Mouse (Mus musculus) left cerebral cortex, postnatal 36 days (tissue): ENCODE results near the gene Pip4k2a. TPM values are rescaled to one million over a fixed set of nuclear protein-coding genes. Genes with fewer than 3 reads are reported as not detected.

ENCODE experiments used
- DNase-seq, 2 experiments: peaks; one replicate each; pipeline ENCODE4 v3.0.0; 2021 to 2022; ENCODE audit warnings: low spot score in 2 of 2, mixed read lengths in 1 of 2
- intact Hi-C: fragments of 180-260 bp; cut with DNase I; formaldehyde crosslinking; loops from one replicate; pipeline ENCODE4 v1.15.1; 2025
- total RNA-seq, 2 experiments: library from RNA; stranded (reverse); gene quantifications; 2 replicates each; pipeline ENCODE4 v1.2.3; 2021

The Pip4k2a gene
- total RNA-seq, 2 experiments from 2014 or later = 50.8 to 56.2 TPM

GRCm38 (mm10) chr2:18816036-18816435 lies 181.9 kb downstream of the Pip4k2a start:
- DNase-seq = no peak
- intact Hi-C loops = no loop called here

- DNase-seq = no peak
- intact Hi-C loops = no loop called here
These were observed 182.5 kb downstream of the Pip4k2a start for GRCm38 (mm10) chr2:18815336-18815965.

- intact Hi-C loops = no loop called here
- no peak for DNase-seq
These were observed 183.5 kb downstream of the Pip4k2a start for GRCm38 (mm10) chr2:18814447-18814804.

GRCm38 (mm10) chr2:18813683-18814446 lies 184.1 kb downstream of the Pip4k2a start:
- intact Hi-C loops = no loop called here
- DNase-seq = no peak

- no peak for DNase-seq
- intact Hi-C loops = no loop called here
These were observed 190.0 kb downstream of the Pip4k2a start for GRCm38 (mm10) chr2:18807961-18808360.

GRCm38 (mm10) chr2:18801281-18801862 lies 196.6 kb downstream of the Pip4k2a start:
- intact Hi-C loops = no loop called here
- DNase-seq = no peak

- peak; percentile 16 to 21 for DNase-seq
- intact Hi-C loops = no loop called here
These were observed 197.2 kb downstream of the Pip4k2a start for GRCm38 (mm10) chr2:18800646-18801251.

GRCm38 (mm10) chr2:18799966-18800645 lies 197.8 kb downstream of the Pip4k2a start:
- intact Hi-C loops = loop anchor here (10.0 kb wide), 1 partner anchor 125 kb away; the partner anchor contains the start of genes Bmi1 and Commd3
- peak; percentile 79 to 83 for DNase-seq

GRCm38 (mm10) chr2:18799265-18799965 lies 198.5 kb downstream of the Pip4k2a start:
- intact Hi-C loops = loop anchor here (10.0 kb wide), 1 partner anchor 125 kb away; the partner anchor contains the start of genes Bmi1 and Commd3
- no peak for DNase-seq

- intact Hi-C loops = loop anchor here (10.0 kb wide), 1 partner anchor 123 kb away; the partner anchor contains the start of genes Bmi1 and Commd3
- no peak for DNase-seq
These were observed 200.2 kb downstream of the Pip4k2a start for GRCm38 (mm10) chr2:18797776-18798175.

- intact Hi-C loops = loop anchor here (10.0 kb wide), 1 partner anchor 119 kb away; the partner anchor contains the start of genes Bmi1 and Commd3
- DNase-seq = no peak
These were observed 203.7 kb downstream of the Pip4k2a start for GRCm38 (mm10) chr2:18794261-18794660.

Other genes starting within 250 kb of the Pip4k2a start
- gene 4930426L09Rik, start 217 bp upstream of the Pip4k2a start, total RNA-seq = 1 to 10 TPM in 1 of 2 experiments, under 1 TPM in 1; 0.72 to 1.0 TPM
- gene Armc3, start 201.2 kb upstream of the Pip4k2a start, total RNA-seq = under 1 TPM; 0.47 to 0.54 TPM